Mouse (Mus musculus) stomach, postnatal 0 days (tissue): ENCODE results near the gene Madd. TPM values are rescaled to one million over a fixed set of nuclear protein-coding genes. Genes with fewer than 3 reads are reported as not detected.

Experiments
- ATAC-seq: fragments of 200-750 bp; cut with Nextera tagmentation; 2 replicates; pipeline ENCODE4 v1.8.0; 2017; ENCODE audit not compliant: low FRiP score, low TSS enrichment
- DNase-seq: peaks from one replicate; pipeline ENCODE4 v3.0.0-alpha.2; 2016; ENCODE audit warnings: low spot score
- H3K27ac ChIP-seq: fragments of 300-500 bp; sonication (generic); replicated peaks from 2 replicates; pipeline ENCODE4 v1.5.1; 2014; ENCODE audit warnings: mild to moderate bottlenecking, control low read depth
- H3K27me3 ChIP-seq: fragments of 300-500 bp; sonication (generic); 2 replicates; pipeline ENCODE4 v1.6.1; 2014; ENCODE audit warnings: low read length; ENCODE audit not compliant: control insufficient read depth, insufficient read depth
- H3K36me3 ChIP-seq: fragments of 300-500 bp; sonication (generic); 2 replicates; pipeline ENCODE4 v1.6.1; 2014; ENCODE audit warnings: low read length, mixed read lengths; ENCODE audit not compliant: control insufficient read depth, insufficient read depth
- H3K4me1 ChIP-seq: fragments of 300-500 bp; sonication (generic); replicated peaks from 2 replicates; pipeline ENCODE4 v1.6.1; 2014; ENCODE audit warnings: antibody characterized with exemption; ENCODE audit not compliant: control insufficient read depth, insufficient read depth
- H3K4me2 ChIP-seq: fragments of 300-500 bp; sonication (generic); replicated peaks from 2 replicates; pipeline ENCODE4 v1.6.1; 2014; ENCODE audit warnings: low read depth, mild to moderate bottlenecking, control low read depth, moderate library complexity
- H3K4me3 ChIP-seq: fragments of 300-500 bp; sonication (generic); 2 replicates; pipeline ENCODE4 v1.5.1; 2014; ENCODE audit warnings: low read depth, low read length, control low read depth
- H3K9ac ChIP-seq: fragments of 300-500 bp; sonication (generic); 2 replicates; pipeline ENCODE4 v1.6.1; 2014; ENCODE audit warnings: mild to moderate bottlenecking, low read length, control low read depth, mixed read lengths
- H3K9me3 ChIP-seq: fragments of 300-500 bp; sonication (generic); 2 replicates; pipeline ENCODE4 v1.6.1; 2016; ENCODE audit warnings: low read length; ENCODE audit not compliant: control insufficient read depth
- CTCF ChIP-seq: IDR thresholded peaks from 2 replicates; pipeline ENCODE4 v1.5.1; 2016; ENCODE audit warnings: antibody characterized with exemption, low read depth, mild to moderate bottlenecking, moderate library complexity
- EP300 ChIP-seq: optimal IDR thresholded peaks from 2 replicates; pipeline ENCODE3; 2016; ENCODE audit warnings: antibody characterized with exemption
- WGBS: fragments of 180-500 bp; shearing (Covaris S2); extraction: QIAGEN DNeasy Blood & Tissue Kit; methylation state at CpG from one replicate; pipeline ENCODE4 v1.1.7; 2014; 5-methylcytosine and 5-hydroxymethylcytosine counted together
- polyA plus RNA-seq: library from polyadenylated mRNA; unstranded; fragments of >200 nt; fragmentation: Nextera tagmentation; extraction: Ambion mirVana; gene quantifications from 2 replicates; pipeline ENCODE4 v1.2.1, GENCODE M21; 2015

Gene Madd
- polyA plus RNA-seq, 1 experiment from 2014 or later = 8.7 TPM

DNA sequence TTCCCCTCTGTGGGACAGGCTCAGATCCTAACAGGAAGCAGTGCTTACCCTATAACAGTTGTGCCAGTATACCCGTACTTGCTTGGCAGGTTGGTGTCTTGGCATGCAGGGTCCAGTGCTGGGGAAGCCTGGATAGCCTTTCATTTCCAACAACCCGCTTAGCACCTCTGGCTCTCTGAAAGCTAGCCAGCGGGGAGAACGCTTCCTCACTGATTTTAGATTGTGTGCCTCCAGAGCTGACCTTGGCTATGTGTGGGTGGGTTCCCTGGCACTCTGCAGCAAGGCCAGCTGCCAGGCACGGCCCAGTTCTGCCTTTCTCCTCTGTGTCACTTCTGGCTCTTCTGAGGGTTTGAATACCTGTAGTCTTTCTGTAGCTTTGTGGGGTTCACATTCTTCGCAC, 53.5 kb downstream of the Madd start:
- H3K9me3 ChIP-seq = no peaks in the 10 kb centered on the region
- H3K36me3 ChIP-seq = no peaks in the 10 kb centered on the region
- ATAC-seq (no peak), DNase-seq (no peak)
- no peak overlapping the region for H3K4me3 ChIP-seq
- WGBS = 70% methylated on average over 6 of the region's 6 CpGs
- no peak overlapping the region for H3K27ac ChIP-seq
- no peak overlapping the region for H3K9ac ChIP-seq
- H3K27me3 ChIP-seq = no peaks in the 10 kb centered on the region
- no peaks in the 10 kb centered on the region for H3K4me1 ChIP-seq
- no peak overlapping the region for H3K4me2 ChIP-seq
- TF ChIP-seq CTCF (no peak), EP300 (no peak)

DNA sequence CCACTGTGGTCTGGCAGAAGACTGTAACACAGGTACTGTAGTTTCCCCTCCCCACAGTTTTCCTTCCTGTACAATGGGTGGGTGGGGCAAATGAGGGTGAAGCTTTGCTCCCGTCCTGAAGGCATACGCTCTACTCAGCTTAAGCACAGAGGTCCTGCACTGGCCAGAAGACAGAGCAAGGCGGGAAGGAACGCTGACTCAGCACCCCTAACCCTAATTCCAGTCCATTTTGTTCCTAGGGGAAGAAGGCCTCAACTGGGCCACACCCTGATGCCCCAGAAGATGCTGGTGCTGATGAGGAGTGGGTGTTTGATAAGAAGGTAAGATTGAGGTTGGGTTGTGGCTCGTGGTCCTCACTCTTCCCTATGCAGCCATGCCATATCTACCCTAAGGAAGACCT, 54.9 kb downstream of the Madd start:
- Histone ChIP-seq H3K4me2 (no peak overlapping the region), H3K4me1 (no peaks in the 10 kb centered on the region), H3K27ac (no peak overlapping the region), H3K9me3 (no peaks in the 10 kb centered on the region), H3K9ac (no peak overlapping the region), H3K27me3 (no peaks in the 10 kb centered on the region), H3K36me3 (no peaks in the 10 kb centered on the region), H3K4me3 (no peak overlapping the region)
- WGBS = 87% methylated on average over 5 of the region's 5 CpGs
- DNase-seq (no peak), ATAC-seq (no peak)
- TF ChIP-seq CTCF (no peak), EP300 (no peak)

DNA sequence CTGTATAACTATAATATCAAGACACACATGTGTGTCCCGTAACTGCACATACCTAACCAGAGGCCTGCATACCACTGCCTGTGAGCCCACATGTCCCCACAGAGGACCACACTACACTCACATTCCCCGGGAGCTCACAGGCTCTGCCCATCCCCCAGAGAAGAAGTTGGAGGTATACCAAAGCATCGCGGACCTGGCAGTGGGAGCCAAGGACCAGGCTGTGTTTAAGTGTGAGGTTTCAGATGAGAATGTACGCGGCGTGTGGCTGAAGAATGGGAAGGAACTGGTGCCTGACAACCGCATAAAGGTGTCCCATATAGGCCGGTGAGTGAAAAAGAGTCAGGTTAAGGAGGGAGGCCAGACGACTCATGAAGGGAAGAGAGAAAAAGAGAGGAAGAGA, 58.5 kb downstream of the Madd start:
- no peaks in the 10 kb centered on the region for H3K27me3 ChIP-seq
- 77% methylated on average over 10 of the region's 10 CpGs for WGBS
- DNase-seq (no peak), ATAC-seq (no peak)
- H3K4me2 ChIP-seq = no peak overlapping the region
- no peak overlapping the region for H3K9ac ChIP-seq
- no peak overlapping the region for H3K4me3 ChIP-seq
- H3K9me3 ChIP-seq = no peaks in the 10 kb centered on the region
- H3K4me1 ChIP-seq = no peaks in the 10 kb centered on the region
- no peak overlapping the region for H3K27ac ChIP-seq
- no peaks in the 10 kb centered on the region for H3K36me3 ChIP-seq
- TF ChIP-seq EP300 (no peak), CTCF (no peak)

DNA sequence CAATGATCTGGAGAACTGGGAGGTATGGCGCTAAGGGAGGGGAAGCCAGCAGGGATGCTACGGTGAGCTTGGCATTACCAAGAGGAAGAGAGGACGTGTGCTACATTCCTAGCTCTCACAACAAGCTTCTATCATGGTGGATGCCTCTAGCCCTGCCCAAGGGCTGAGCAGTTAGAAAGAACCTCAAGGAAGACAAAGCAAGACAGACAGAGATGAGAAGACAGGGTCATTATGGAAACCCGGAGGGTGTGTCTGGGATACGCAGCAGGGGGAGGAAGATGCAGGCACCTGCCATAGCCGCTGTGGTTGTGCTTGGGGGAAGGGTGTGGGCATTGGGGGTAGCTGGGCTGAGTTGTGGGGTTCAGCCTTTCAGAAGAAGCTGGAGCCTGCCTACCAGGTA, 60.1 kb downstream of the Madd start:
- 71% methylated on average over 6 of the region's 6 CpGs for WGBS
- no peak for DNase-seq
- Histone ChIP-seq H3K4me3 (no peak overlapping the region), H3K27me3 (no peaks in the 10 kb centered on the region), H3K27ac (no peak overlapping the region), H3K4me2 (no peak overlapping the region), H3K9ac (no peak overlapping the region), H3K9me3 (no peaks in the 10 kb centered on the region), H3K4me1 (no peaks in the 10 kb centered on the region), H3K36me3 (no peaks in the 10 kb centered on the region)
- no peak for TF ChIP-seq EP300
- TF ChIP-seq CTCF = no peak
- ATAC-seq = no peak

DNA sequence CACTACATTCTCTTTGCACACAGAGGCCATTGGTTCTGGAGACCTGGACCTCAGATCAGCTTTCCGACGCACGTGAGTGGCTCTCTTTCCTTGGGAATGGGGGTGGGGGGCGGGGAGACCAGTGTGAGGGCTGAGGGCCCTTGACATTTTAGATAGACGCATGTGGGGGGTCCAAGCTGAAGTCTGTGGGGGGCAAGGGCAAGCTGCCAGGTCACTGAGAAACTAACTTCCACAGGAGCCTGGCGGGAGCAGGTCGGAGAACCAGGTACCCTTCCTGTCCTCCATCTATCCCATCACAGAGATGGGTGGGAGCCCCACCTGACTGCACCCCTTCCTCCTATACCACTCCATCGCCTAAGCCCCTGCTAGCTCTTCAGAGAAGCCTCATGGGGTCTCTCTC, 62.1 kb downstream of the Madd start:
- H3K9me3 ChIP-seq = no peaks in the 10 kb centered on the region
- no peaks in the 10 kb centered on the region for H3K4me1 ChIP-seq
- no peak for TF ChIP-seq EP300
- TF ChIP-seq CTCF = no peak
- no peaks in the 10 kb centered on the region for H3K27me3 ChIP-seq
- DNase-seq (no peak), ATAC-seq (no peak)
- no peaks in the 10 kb centered on the region for H3K36me3 ChIP-seq
- no peak overlapping the region for H3K4me2 ChIP-seq
- H3K9ac ChIP-seq = no peak overlapping the region
- no peak overlapping the region for H3K27ac ChIP-seq
- H3K4me3 ChIP-seq = no peak overlapping the region
- 57% methylated on average over 8 of the region's 8 CpGs for WGBS

DNA sequence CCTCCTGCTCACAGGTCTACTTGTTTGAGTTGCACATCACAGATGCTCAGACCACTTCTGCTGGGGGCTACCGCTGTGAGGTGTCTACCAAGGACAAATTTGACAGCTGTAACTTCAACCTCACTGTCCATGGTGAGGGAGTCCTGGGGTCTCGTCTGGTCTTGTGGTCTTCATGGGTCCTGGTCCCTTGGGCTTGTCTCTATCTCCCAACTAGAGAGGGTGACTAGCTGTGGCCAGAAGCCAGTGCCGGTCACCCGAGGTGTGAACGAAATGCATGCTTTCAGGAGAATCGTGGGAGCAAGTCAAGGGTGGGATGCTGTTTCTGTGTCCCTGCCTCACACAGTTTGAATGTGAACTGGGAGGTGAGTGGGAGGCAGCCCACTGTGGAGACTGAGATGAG, 62.6 kb downstream of the Madd start:
- no peak overlapping the region for H3K27ac ChIP-seq
- DNase-seq (no peak), ATAC-seq (no peak)
- H3K4me1 ChIP-seq = no peaks in the 10 kb centered on the region
- no peak overlapping the region for H3K9ac ChIP-seq
- 74% methylated on average over 6 of the region's 6 CpGs for WGBS
- H3K27me3 ChIP-seq = no peaks in the 10 kb centered on the region
- TF ChIP-seq CTCF = no peak
- TF ChIP-seq EP300 = no peak
- H3K9me3 ChIP-seq = no peaks in the 10 kb centered on the region
- no peaks in the 10 kb centered on the region for H3K36me3 ChIP-seq
- H3K4me2 ChIP-seq = no peak overlapping the region
- H3K4me3 ChIP-seq = no peak overlapping the region
